Mouse (Mus musculus) thymus, adult 2 months (tissue): ENCODE measurements around the gene Arrdc2. TPM values are rescaled to one million over a fixed set of nuclear protein-coding genes. Genes with fewer than 3 reads are reported as not detected.

Experiments
- DNase-seq: peaks from one replicate; pipeline ENCODE4 v3.0.0; 2021
- H3K27ac ChIP-seq: fragments of 200-500 bp; 2 replicates; pipeline ENCODE4 v1.5.1; 2012; ENCODE audit warnings: low read length, control low read depth; ENCODE audit not compliant: control insufficient read depth, insufficient read depth
- H3K27me3 ChIP-seq: fragments of 200-500 bp; 2 replicates; pipeline ENCODE4 v1.6.1; 2012; ENCODE audit warnings: mild to moderate bottlenecking, low read length, moderate library complexity, mixed read lengths; ENCODE audit not compliant: control insufficient read depth, insufficient read depth
- H3K36me3 ChIP-seq: fragments of 200-500 bp; 2 replicates; pipeline ENCODE4 v1.6.1; 2012; ENCODE audit warnings: mild to moderate bottlenecking, low read length, moderate library complexity; ENCODE audit not compliant: control insufficient read depth, insufficient read depth
- H3K4me1 ChIP-seq: fragments of 200-500 bp; replicated peaks from 2 replicates; pipeline ENCODE4 v1.6.1; 2012; ENCODE audit warnings: low read length; ENCODE audit not compliant: control insufficient read depth, insufficient read depth
- H3K4me3 ChIP-seq: fragments of 200-500 bp; 2 replicates; pipeline ENCODE4 v1.5.1; 2012; ENCODE audit warnings: mild to moderate bottlenecking, low read length, control low read depth, moderate library complexity; ENCODE audit not compliant: control insufficient read depth, insufficient read depth
- CTCF ChIP-seq: fragments of 200-500 bp; IDR thresholded peaks from 2 replicates; pipeline ENCODE4 v1.5.1; 2012; ENCODE audit warnings: mild to moderate bottlenecking, control low read depth, low read length, moderate library complexity, borderline replicate concordance; ENCODE audit not compliant: control insufficient read depth, poor library complexity, insufficient read depth; ENCODE audit errors: extremely low read depth
- POLR2A ChIP-seq: fragments of 200-500 bp; IDR thresholded peaks from 2 replicates; pipeline ENCODE4 v1.6.1; 2012; ENCODE audit warnings: mild to moderate bottlenecking, low read length, control low read depth, moderate library complexity; ENCODE audit not compliant: control insufficient read depth, poor library complexity, insufficient read depth; ENCODE audit errors: extremely low read depth
- WGBS: fragments of 180-500 bp; shearing (Covaris S2); methylation state at CpG from one replicate; pipeline ENCODE4 v1.1.7; 2018; 5-methylcytosine and 5-hydroxymethylcytosine counted together
- polyA plus RNA-seq: library from polyadenylated mRNA; depleted of rRNA; stranded (reverse); fragments of >200 nt; gene quantifications from 2 replicates; pipeline ENCODE4 v1.2.3, GENCODE M21; 2012

Gene Arrdc2
- polyA plus RNA-seq, 1 experiment, result 77.4 TPM

DNA sequence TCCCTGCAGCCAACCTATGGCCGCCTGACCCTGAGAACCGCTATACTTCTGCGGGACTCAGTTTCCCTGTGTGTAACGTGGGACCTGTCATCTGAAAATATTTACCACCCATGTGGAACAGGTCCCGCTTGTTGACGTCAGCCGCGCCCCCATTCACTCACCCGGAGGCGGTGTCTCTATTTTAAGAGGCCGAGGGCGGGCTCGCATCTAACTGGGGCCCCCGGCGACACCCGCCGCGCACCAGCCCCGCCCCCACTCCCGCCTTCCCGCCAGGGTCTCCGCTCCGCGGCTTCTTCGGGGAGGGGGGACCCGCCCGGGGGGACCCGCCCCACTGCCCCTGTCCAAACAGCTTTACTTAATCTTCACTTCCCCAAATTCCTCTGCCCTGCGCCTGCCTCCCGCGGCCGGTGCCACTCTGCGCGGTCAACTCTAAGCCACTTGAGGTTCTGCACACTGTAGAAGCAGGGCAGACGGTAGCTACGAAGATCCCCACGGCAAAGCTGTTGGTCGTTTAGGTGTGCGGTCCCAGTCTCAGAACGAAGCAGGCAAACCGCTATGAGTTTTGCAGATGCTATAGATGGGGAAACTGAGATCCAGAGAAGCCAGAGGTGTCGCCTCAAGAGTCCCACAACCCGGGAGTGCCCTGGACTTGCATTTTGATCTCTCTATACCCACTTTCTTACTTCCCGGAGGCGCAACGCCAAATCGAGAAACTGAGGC lies 35.6 kb downstream of the Arrdc2 start:
- WGBS, result 2% methylated on average over 47 of the region's 47 CpGs
- Histone ChIP-seq H3K4me1 (peaks cover 78% of the 10 kb centered on the region), H3K27me3 (no peaks in the 10 kb centered on the region), H3K27ac (peak overlapping the region; percentile 30), H3K36me3 (no peaks in the 10 kb centered on the region), H3K4me3 (peak overlapping the region; percentile 81)
- peak; percentile 86 for DNase-seq
- no peak for TF ChIP-seq POLR2A
- TF ChIP-seq CTCF, result no peak

GRCm38 (mm10) chr8:70802786-70803510 lies 36.6 kb downstream of the Arrdc2 start:
- no peak overlapping the region for H3K4me3 ChIP-seq
- no peak for TF ChIP-seq POLR2A
- no peak for TF ChIP-seq CTCF
- 85% methylated on average over 11 of the region's 11 CpGs for WGBS
- no peaks in the 10 kb centered on the region for H3K36me3 ChIP-seq
- no peaks in the 10 kb centered on the region for H3K27me3 ChIP-seq
- peaks cover 78% of the 10 kb centered on the region for H3K4me1 ChIP-seq
- no peak overlapping the region for H3K27ac ChIP-seq
- DNase-seq, result no peak

DNA sequence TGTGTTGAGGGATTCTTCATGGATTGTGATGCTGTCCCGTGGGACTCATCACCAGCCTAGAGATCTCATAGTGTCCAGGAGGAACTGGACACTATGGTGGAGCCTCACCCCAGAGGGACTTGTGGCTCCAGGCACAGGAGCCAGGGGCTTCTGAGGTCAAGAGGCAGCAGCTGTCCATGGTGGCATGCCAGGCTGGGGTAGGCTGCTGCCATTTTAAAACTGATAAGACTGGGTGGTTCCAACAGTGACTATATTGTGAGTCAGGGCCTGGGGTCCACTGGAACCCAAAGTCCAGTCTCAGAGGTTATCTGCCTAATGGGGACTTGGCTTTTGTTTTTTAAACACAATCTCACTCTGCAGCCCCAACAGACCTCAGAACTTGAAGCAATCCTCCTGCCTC lies 37.7 kb downstream of the Arrdc2 start:
- TF ChIP-seq CTCF (no peak), POLR2A (no peak)
- Histone ChIP-seq H3K27ac (peak overlapping the region; percentile 85), H3K27me3 (no peaks in the 10 kb centered on the region), H3K4me3 (no peak overlapping the region), H3K4me1 (peaks cover 78% of the 10 kb centered on the region), H3K36me3 (no peaks in the 10 kb centered on the region)
- 88% methylated on average over 1 of the region's 1 CpGs for WGBS
- no peak for DNase-seq

DNA sequence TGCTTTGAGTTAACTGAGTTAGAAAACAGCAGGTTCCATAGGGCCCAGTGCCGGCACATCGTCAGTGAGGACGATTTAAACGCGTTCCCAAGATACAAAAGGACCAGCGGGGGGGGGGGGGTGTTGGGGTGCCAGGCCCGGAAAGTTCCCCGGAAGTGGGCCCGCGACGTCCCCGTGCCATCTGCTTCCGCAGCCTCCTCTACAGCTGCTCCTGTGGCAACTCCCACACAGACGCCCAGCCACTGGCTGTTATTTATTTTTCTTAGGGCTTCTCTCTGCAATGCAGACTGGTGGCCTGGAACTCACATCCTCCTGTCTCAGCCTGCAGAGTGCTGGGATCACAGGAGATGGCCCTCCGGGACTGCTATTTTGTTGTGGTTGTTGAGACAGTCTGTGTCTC lies 38.4 kb downstream of the Arrdc2 start:
- peak; percentile 68 for DNase-seq
- H3K27me3 ChIP-seq, result no peaks in the 10 kb centered on the region

DNA sequence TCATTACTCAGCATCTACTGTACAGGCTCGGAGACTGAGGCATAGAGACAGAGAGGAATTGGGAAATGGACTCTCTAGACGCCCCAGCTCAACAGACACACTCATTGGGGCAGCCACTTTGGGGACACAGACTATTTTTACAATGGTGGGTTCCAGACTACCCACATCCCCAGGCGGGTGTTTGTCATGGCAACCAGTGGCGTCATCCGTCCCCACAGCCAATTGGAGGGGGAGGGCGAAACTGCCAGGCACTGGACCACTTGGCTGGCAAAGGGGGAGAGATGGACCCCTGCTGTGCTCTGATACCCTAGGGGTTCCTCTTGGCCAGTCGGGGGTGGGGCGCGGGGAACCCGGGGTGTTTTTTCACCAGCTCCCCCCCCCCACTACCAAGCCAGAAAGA lies 38.9 kb downstream of the Arrdc2 start:
- peaks cover 71% of the 10 kb centered on the region for H3K4me1 ChIP-seq

More for the DNA sequence above, 38.4 kb downstream of the Arrdc2 start:
- no peaks in the 10 kb centered on the region for H3K36me3 ChIP-seq
- H3K4me1 ChIP-seq, result peaks cover 76% of the 10 kb centered on the region
- 0 out of 2 replicates have a peak overlapping the region, but pooled peaks have one; percentile 8 for H3K4me3 ChIP-seq
- peak overlapping the region; percentile 85 for H3K27ac ChIP-seq
- TF ChIP-seq POLR2A (no peak), CTCF (no peak)
- 36% methylated on average over 15 of the region's 15 CpGs for WGBS

DNA sequence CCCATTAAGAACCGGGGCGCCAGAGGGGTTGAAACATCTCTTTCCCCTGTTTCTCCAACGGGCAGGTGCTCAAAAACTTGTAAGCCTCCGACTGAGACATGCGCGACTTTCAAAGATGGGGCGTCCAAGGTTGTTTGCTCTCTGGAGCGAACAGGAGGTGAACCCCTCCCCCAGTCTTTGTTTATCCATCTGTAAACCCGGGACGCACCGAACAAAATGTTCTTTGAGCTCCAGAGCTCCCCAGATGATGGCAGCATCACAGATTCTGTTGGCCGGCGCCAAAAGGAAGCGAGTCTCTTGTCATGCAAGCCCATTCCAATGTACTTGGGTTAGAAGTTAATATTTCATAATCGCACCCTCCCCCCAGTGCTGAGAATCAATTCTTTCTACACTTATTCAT lies 41.2 kb downstream of the Arrdc2 start:
- no peak overlapping the region for H3K4me3 ChIP-seq

More for the DNA sequence above, 38.9 kb downstream of the Arrdc2 start:
- no peak for DNase-seq
- TF ChIP-seq CTCF (no peak), POLR2A (no peak)
- WGBS, result 45% methylated on average over 10 of the region's 10 CpGs
- Histone ChIP-seq H3K27me3 (no peaks in the 10 kb centered on the region), H3K36me3 (no peaks in the 10 kb centered on the region), H3K4me3 (no peak overlapping the region), H3K27ac (peak overlapping the region; percentile 76)

More for the DNA sequence above, 41.2 kb downstream of the Arrdc2 start:
- Histone ChIP-seq H3K27me3 (no peaks in the 10 kb centered on the region), H3K36me3 (no peaks in the 10 kb centered on the region), H3K4me1 (peaks cover 55% of the 10 kb centered on the region), H3K27ac (no peak overlapping the region)
- DNase-seq, result no peak
- 55% methylated on average over 15 of the region's 15 CpGs for WGBS
- TF ChIP-seq CTCF, result no peak
- no peak for TF ChIP-seq POLR2A
